Mouse (Mus musculus): Measurements from ENCODE around the gene Zfp131.
"Not testable (repeated sequence)": the region's sequence is repeated elsewhere in the genome, so short reads cannot be mapped to it uniquely, and the experiment has no call there.

- TF ChIP-seq TAL1, GATA1 (IDR thresholded peaks at IDR 0.05; ENCODE audit: low read length): not testable (repeated sequence)
Measured at GRCm38 (mm10) chr13:119837719-119838337, 47.1 kb upstream of the Zfp131 start.
